Mouse (Mus musculus): ENCODE measurements around the gene Pramef8. TPM values are rescaled to one million over a fixed set of nuclear protein-coding genes. Genes with fewer than 3 reads are reported as not detected.

Pramef8 gene
- 13.8 TPM for polyA plus RNA-seq (2015; fragmentation: Illumina TruSeq; extraction: RNeasy Lipid Tissue Mini Kit (QIAGEN cat#74804); ENCODE audit: low read depth, low replicate concordance)

DNA sequence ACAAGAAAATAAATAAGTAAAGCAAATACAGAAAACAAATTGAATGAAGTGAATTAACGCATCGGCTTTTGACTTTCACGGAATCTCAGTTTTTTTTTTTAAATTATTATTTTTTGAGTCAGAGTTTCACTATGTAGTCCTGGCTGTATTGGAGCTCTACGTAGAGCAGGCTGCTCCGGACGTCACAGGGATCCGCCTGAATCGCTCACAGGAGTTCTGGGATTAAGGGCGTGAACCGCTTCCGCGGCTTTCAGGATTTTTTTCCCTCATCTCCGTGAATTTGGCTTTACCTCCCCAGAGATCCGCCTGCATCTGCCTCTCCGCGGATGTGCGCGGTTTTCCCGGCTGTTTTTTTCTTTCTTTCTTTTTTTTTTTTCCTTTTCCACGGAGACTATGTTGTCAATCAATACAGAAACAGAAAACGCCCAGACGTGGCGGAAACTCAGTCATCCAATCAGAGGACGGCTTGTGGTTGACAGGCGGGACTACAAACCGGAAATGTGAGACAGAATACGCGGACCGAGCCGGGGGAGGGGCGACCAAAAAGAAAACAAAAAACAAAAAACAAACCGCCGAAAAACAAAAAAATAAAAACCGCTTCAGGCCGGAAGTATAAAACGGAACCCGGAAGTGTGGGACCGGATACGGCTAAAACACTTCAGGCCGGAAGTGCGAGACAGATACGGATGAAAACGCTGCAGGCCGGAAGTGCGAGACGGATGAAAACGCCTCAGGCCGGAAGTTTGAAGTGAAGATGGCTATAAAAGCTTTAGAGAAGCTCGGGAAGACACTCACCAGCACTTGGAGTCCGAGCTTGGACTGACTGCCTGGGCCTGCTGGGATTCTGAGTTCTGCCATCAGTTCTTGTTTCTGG lies at the start of gene Pramef8:
Gene Pramef8 (plus strand): TSS at position 208 of the 874 bp plus-strand sequence.

DNA sequence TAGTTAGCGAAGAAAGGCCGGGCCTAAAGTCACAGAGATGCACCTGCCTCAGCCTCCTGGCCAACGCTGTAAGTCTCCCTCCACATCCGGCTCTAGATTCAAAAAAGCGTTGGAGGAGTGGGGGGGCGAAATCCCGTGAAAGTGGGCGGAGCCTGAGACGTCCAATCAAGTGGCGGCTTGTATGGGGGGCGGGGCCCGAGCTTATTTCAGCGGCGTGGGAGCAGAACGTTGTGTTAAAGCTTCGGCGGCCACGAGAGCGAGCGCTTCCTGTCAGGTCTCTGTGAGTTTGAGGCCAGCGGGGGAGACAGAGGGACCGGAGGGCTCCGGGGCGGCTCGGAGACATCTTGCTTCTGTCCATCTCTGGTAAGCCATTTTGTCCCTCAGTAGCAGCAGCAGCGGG lies 18.0 kb upstream of the Pramef8 start, which contains the start of gene Pramel1:
Gene Pramel1 (plus strand): TSS at position 248 of the 400 bp plus-strand sequence.

DNA sequence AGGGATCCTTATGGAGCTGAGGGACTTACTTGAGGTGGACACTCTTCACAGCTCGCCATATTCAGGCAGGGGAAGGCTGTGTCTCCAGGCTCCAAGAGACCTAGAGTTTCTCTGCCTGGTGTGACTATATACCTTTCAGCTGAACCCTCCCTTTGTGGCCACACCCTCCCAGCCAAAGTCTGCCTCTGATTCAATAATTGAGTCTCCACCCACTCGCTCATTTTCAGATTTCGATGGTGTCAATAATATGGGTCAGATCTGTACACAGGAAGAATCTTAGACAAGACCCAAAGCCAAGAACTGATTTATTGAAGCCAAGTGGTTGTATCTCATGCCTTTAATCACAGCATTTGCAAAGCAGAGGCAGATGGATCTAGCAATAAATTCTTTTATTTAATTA lies 38.0 kb downstream of the Pramef8 start, which contains the start of gene Oog4:
Gene Oog4 (minus strand): TSS at position 101 of the 400 bp plus-strand sequence.

Other genes starting within 250 kb of the Pramef8 start
- 20.4 TPM for gene Prdm2, start 199.4 kb upstream of the Pramef8 start, polyA plus RNA-seq (2015; fragmentation: Illumina TruSeq; extraction: RNeasy Lipid Tissue Mini Kit (QIAGEN cat#74804); ENCODE audit: low read depth, low replicate concordance)
- gene Pdpn, start 112.9 kb upstream of the Pramef8 start, polyA plus RNA-seq (2015; fragmentation: Illumina TruSeq; extraction: RNeasy Lipid Tissue Mini Kit (QIAGEN cat#74804); ENCODE audit: low read depth, low replicate concordance): 15.5 TPM
- 3.2 TPM for gene Lrrc38, start 62.7 kb upstream of the Pramef8 start, polyA plus RNA-seq (2015; fragmentation: Illumina TruSeq; extraction: RNeasy Lipid Tissue Mini Kit (QIAGEN cat#74804); ENCODE audit: low read depth, low replicate concordance)
- gene Pramel1, start 18.0 kb upstream of the Pramef8 start, polyA plus RNA-seq (2015; fragmentation: Illumina TruSeq; extraction: RNeasy Lipid Tissue Mini Kit (QIAGEN cat#74804); ENCODE audit: low read depth, low replicate concordance): not detected
- not detected for gene Oog4, start 37.9 kb downstream of the Pramef8 start, polyA plus RNA-seq (2015; fragmentation: Illumina TruSeq; extraction: RNeasy Lipid Tissue Mini Kit (QIAGEN cat#74804); ENCODE audit: low read depth, low replicate concordance)
- not detected for gene Gm13043, start 98.9 kb downstream of the Pramef8 start, polyA plus RNA-seq (2015; fragmentation: Illumina TruSeq; extraction: RNeasy Lipid Tissue Mini Kit (QIAGEN cat#74804); ENCODE audit: low read depth, low replicate concordance)
- not detected for gene Gm13040, start 123.5 kb downstream of the Pramef8 start, polyA plus RNA-seq (2015; fragmentation: Illumina TruSeq; extraction: RNeasy Lipid Tissue Mini Kit (QIAGEN cat#74804); ENCODE audit: low read depth, low replicate concordance)
- gene BC080695, start 139.3 kb downstream of the Pramef8 start, polyA plus RNA-seq (2015; fragmentation: Illumina TruSeq; extraction: RNeasy Lipid Tissue Mini Kit (QIAGEN cat#74804); ENCODE audit: low read depth, low replicate concordance): not detected
- not detected for gene Gm13057, start 139.3 kb downstream of the Pramef8 start, polyA plus RNA-seq (2015; fragmentation: Illumina TruSeq; extraction: RNeasy Lipid Tissue Mini Kit (QIAGEN cat#74804); ENCODE audit: low read depth, low replicate concordance)
- gene Gm13083, start 202.6 kb downstream of the Pramef8 start, polyA plus RNA-seq (2015; fragmentation: Illumina TruSeq; extraction: RNeasy Lipid Tissue Mini Kit (QIAGEN cat#74804); ENCODE audit: low read depth, low replicate concordance): not detected
- not detected for gene Gm13088, start 244.8 kb downstream of the Pramef8 start, polyA plus RNA-seq (2015; fragmentation: Illumina TruSeq; extraction: RNeasy Lipid Tissue Mini Kit (QIAGEN cat#74804); ENCODE audit: low read depth, low replicate concordance)